Mouse (Mus musculus) CH12.LX (cell line): ENCODE results near the gene Pttg1ip. TPM values are rescaled to one million over a fixed set of nuclear protein-coding genes. Genes with fewer than 3 reads are reported as not detected.

Experiments used
- DNase-seq: peaks from one replicate; pipeline ENCODE4 v3.0.0-alpha.2; 2013; ENCODE audit errors: extremely low read depth
- H3K27ac ChIP-seq: 2 replicates; pipeline ENCODE4 v1.5.1; 2012; ENCODE audit warnings: low read depth, mild to moderate bottlenecking, control low read depth, moderate library complexity; ENCODE audit not compliant: insufficient read depth
- H3K27me3 ChIP-seq: replicated peaks from 2 replicates; pipeline ENCODE3; 2012; ENCODE audit warnings: inconsistent platforms
- H3K36me3 ChIP-seq, 2 experiments: replicated peaks in 1 of 2; 2 replicates each; pipeline versions ENCODE3 to v1.6.1; 2012; ENCODE audit warnings: inconsistent platforms in 1 of 2, low read length in 1 of 2, mild to moderate bottlenecking in 1 of 2, mixed read lengths in 1 of 2, moderate library complexity in 1 of 2; ENCODE audit not compliant: control insufficient read depth in 1 of 2, insufficient read depth in 1 of 2
- H3K4me1 ChIP-seq, 2 experiments: 2 replicates each; pipeline ENCODE4 v1.6.1; 2012; ENCODE audit warnings: inconsistent platforms in 1 of 2, moderate library complexity in 1 of 2; ENCODE audit not compliant: insufficient read depth in 2 of 2, control insufficient read depth in 1 of 2
- H3K4me2 ChIP-seq: 2 replicates; pipeline ENCODE4 v1.6.1; 2012; ENCODE audit warnings: low read depth, mild to moderate bottlenecking, control low read depth; ENCODE audit not compliant: poor library complexity, insufficient read depth, severe bottlenecking
- H3K4me3 ChIP-seq, 3 experiments: fragments of 150-350 bp in 1 of 3; sonication (generic) in 1 of 3; replicated peaks in 1 of 3; 2 replicates each; pipeline versions ENCODE3 to v1.5.1; 2011 to 2012; ENCODE audit warnings: low read depth in 2 of 3, low read length in 2 of 3, mild to moderate bottlenecking in 2 of 3, moderate library complexity in 2 of 3, control low read depth in 1 of 3, improper control_type of control experiment in 1 of 3, inconsistent platforms in 1 of 3, mixed read lengths in 1 of 3; ENCODE audit not compliant: poor library complexity in 1 of 3
- H3K79me2 ChIP-seq: replicated peaks from 2 replicates; pipeline ENCODE4 v1.6.1; 2012; ENCODE audit warnings: mild to moderate bottlenecking, moderate library complexity; ENCODE audit not compliant: control insufficient read depth, poor library complexity, insufficient read depth, severe bottlenecking; ENCODE audit errors: extremely low read depth
- H3K9ac ChIP-seq: 2 replicates; pipeline ENCODE4 v1.6.1; 2012; ENCODE audit warnings: low read depth, mild to moderate bottlenecking, control low read depth, moderate library complexity; ENCODE audit not compliant: insufficient read depth
- H3K9me3 ChIP-seq: replicated peaks from 2 replicates; pipeline ENCODE3; 2012; ENCODE audit warnings: low read length, inconsistent platforms, mixed read lengths
- BHLHE40 ChIP-seq: IDR thresholded peaks from 2 replicates; pipeline ENCODE4 v1.6.1; 2011; ENCODE audit warnings: mild to moderate bottlenecking, low read depth, low read length, improper control_type of control experiment
- CHD1 ChIP-seq: IDR thresholded peaks from 2 replicates; pipeline ENCODE4 v1.6.1; 2012; ENCODE audit warnings: low read depth, low read length, improper control_type of control experiment, inconsistent platforms
- CTCF ChIP-seq, 2 experiments: IDR thresholded peaks in 1 of 2; conservative IDR thresholded peaks in 1 of 2; 2 replicates each; pipeline ENCODE4 v1.5.1; 2011 to 2012; ENCODE audit warnings: low read depth in 2 of 2, low read length in 2 of 2, improper control_type of control experiment in 1 of 2, inconsistent platforms in 1 of 2, mild to moderate bottlenecking in 1 of 2, moderate library complexity in 1 of 2
- E2F4 ChIP-seq: IDR thresholded peaks from 2 replicates; pipeline ENCODE4 v1.6.1; 2011; ENCODE audit warnings: low read depth, low read length, improper control_type of control experiment; ENCODE audit not compliant: insufficient replicate concordance
- ELF1 ChIP-seq: IDR thresholded peaks from 2 replicates; pipeline ENCODE4 v1.6.1; 2014; ENCODE audit warnings: low read depth, mild to moderate bottlenecking, inconsistent platforms, low read length, improper control_type of control experiment
- EP300 ChIP-seq: IDR thresholded peaks from 2 replicates; pipeline ENCODE4 v1.6.1; 2011; ENCODE audit warnings: low read length, improper control_type of control experiment
- GABPA ChIP-seq: IDR thresholded peaks from 2 replicates; pipeline ENCODE4 v1.6.1; 2012; ENCODE audit warnings: low read depth, low read length, improper control_type of control experiment, inconsistent platforms; ENCODE audit not compliant: insufficient replicate concordance
- IRF4 ChIP-seq: IDR thresholded peaks from 2 replicates; pipeline ENCODE4 v1.6.1; 2014; ENCODE audit warnings: low read depth, mild to moderate bottlenecking, inconsistent platforms, low read length, improper control_type of control experiment
- JUND ChIP-seq: conservative IDR thresholded peaks from 2 replicates; pipeline ENCODE4 v1.6.1; 2011; ENCODE audit warnings: low read depth, low read length, improper control_type of control experiment
- MYC ChIP-seq: IDR thresholded peaks from 2 replicates; pipeline ENCODE4 v1.6.1; 2011; ENCODE audit warnings: low read depth, mild to moderate bottlenecking, improper control_type of control experiment, low read length
- RCOR1 ChIP-seq: conservative IDR thresholded peaks from 2 replicates; pipeline ENCODE4 v1.6.1; 2012; ENCODE audit warnings: low read depth, mild to moderate bottlenecking, inconsistent platforms, low read length, improper control_type of control experiment
- TBP ChIP-seq: conservative IDR thresholded peaks from 2 replicates; pipeline ENCODE4 v1.6.1; 2011; ENCODE audit warnings: low read depth, low read length, improper control_type of control experiment
- TCF12 ChIP-seq: IDR thresholded peaks from 2 replicates; pipeline ENCODE4 v1.6.1; 2014; ENCODE audit warnings: low read depth, mild to moderate bottlenecking, inconsistent platforms, low read length, improper control_type of control experiment
- UBTF ChIP-seq: IDR thresholded peaks from 2 replicates; pipeline ENCODE4 v1.6.1; 2012; ENCODE audit warnings: low read depth, mild to moderate bottlenecking, inconsistent platforms, low read length, improper control_type of control experiment, moderate library complexity
- USF1 ChIP-seq: IDR thresholded peaks from 2 replicates; pipeline ENCODE4 v1.6.1; 2014; ENCODE audit warnings: low read depth, mild to moderate bottlenecking, inconsistent platforms, low read length, improper control_type of control experiment
- ZC3H11A ChIP-seq: IDR thresholded peaks from 2 replicates; pipeline ENCODE4 v1.6.1; 2012; ENCODE audit warnings: low read depth, mild to moderate bottlenecking, inconsistent platforms, low read length, improper control_type of control experiment
- ZKSCAN1 ChIP-seq: IDR thresholded peaks from 2 replicates; pipeline ENCODE4 v1.6.1; 2012; ENCODE audit warnings: low read depth, inconsistent platforms, low read length, improper control_type of control experiment, borderline replicate concordance
- ZMIZ1 ChIP-seq: IDR thresholded peaks from 2 replicates; pipeline ENCODE4 v1.6.1; 2012; ENCODE audit warnings: low read depth, mild to moderate bottlenecking, inconsistent platforms, low read length, improper control_type of control experiment
- ZNF384 ChIP-seq: IDR thresholded peaks from 2 replicates; pipeline ENCODE4 v1.6.1; 2012; ENCODE audit warnings: low read depth, low read length, improper control_type of control experiment, inconsistent platforms
- dilution Hi-C: fragments of 300-500 bp; cut with MboI; formaldehyde crosslinking; loops from 2 replicates; pipeline ENCODE4 v1.14.3; 2020; ENCODE audit warnings: low sequenced_read_pairs; ENCODE audit not compliant: extremely low pct_unique_long_range_greater_than_20kb, extremely low pct_ligation_motif_present
- in situ Hi-C: fragments of 300-500 bp; cut with MboI; formaldehyde crosslinking; loops from 3 replicates; pipeline ENCODE4 v1.14.3; 2019; ENCODE audit warnings: low sequenced_read_pairs, low pct_ligation_motif_present, low pct_unique_long_range_greater_than_20kb, mixed read lengths
- polyA plus RNA-seq: library from polyadenylated mRNA; unstranded; fragments of >175 nt; gene quantifications from 2 replicates; pipeline ENCODE4 v1.2.1, GENCODE M21; 2012; ENCODE audit warnings: low read depth; ENCODE audit not compliant: insufficient read length
- total RNA-seq, 2 experiments: library from RNA; depleted of rRNA; stranded (reverse); fragments of 300-350 nt in 1 of 2; fragments of >200 nt in 1 of 2; gene quantifications; 2 replicates each; pipeline ENCODE4 v1.2.3; 2012 to 2014

The Pttg1ip gene
- total and polyA plus RNA-seq, 3 experiments = 18.9 to 25.3 (median 20.7) TPM

DNA sequence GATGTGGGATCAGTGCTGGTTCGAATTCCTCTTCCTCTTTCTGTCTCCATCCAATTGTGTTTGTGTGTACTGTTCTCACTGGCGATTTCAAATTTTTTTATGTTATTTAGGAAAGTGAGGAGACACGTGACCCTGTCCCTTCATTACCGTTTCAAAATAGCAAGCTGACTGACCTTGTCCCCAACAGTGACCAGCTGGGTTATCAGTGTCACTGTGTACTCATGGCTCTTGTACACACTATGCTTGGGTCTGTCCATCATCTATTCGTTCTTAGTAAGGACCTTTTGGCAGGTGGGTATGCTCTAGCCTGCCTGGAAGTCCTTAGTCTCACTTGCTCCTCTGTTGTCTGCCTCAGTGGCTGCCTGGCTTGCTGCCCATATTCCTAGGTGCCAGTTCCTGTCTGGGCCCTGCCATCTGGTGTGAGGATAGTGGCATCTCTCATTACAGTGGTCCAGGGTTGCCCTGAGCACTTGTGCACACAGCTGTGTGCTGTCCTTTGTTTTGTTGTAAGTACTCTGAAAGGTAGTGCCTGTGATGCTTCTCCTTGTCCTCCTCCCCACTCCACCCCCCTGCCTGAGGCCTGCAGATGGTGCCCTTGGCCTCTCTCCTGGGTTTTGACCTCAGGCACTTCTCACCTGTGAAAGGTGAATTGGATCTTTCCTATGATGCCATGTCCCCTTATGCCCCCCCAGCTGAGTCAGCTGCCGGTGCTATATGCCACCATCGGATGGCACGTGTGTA is 28.9 kb downstream of the Pttg1ip start:
- Histone ChIP-seq H3K4me2 (no peak overlapping the region), H3K27ac (no peak overlapping the region), H3K36me3 (peaks cover 31 to 72% of the 10 kb centered on the region in 2 experiments), H3K4me3 (no peak overlapping the region), H3K9me3 (no peaks in the 10 kb centered on the region), H3K9ac (no peak overlapping the region), H3K4me1 (peaks cover 5 to 14% of the 10 kb centered on the region in 2 experiments), H3K27me3 (no peaks in the 10 kb centered on the region), H3K79me2 (peaks cover 13% of the 10 kb centered on the region)
- TF ChIP-seq UBTF (no peak), RCOR1 (no peak), CTCF (conservative IDR thresholded peaks at IDR 0.05 in 1 of 2, IDR thresholded peaks at IDR 0.05 in 1 of 2; ENCODE audit: low read depth in 2 of 2, low read length in 2 of 2) (no peak), ZC3H11A (no peak), IRF4 (no peak)
- in situ Hi-C loops (no loop called here), dilution Hi-C loops (no loop called here)
- no peak for DNase-seq

GRCm38 (mm10) chr10:77613409-77613808 is 31.9 kb downstream of the Pttg1ip start:
- no peaks in the 10 kb centered on the region for H3K27me3 ChIP-seq
- no peak for DNase-seq
- H3K36me3 ChIP-seq = peaks cover 49 to 88% of the 10 kb centered on the region in 2 experiments
- in situ Hi-C loops = no loop called here
- dilution Hi-C loops = no loop called here
- H3K9ac ChIP-seq = no peak overlapping the region
- H3K4me3 ChIP-seq = no peak overlapping the region
- no peaks in the 10 kb centered on the region for H3K9me3 ChIP-seq
- TF ChIP-seq E2F4 (no peak), TCF12 (no peak), IRF4 (no peak), CHD1 (no peak), RCOR1 (no peak), CTCF (conservative IDR thresholded peaks at IDR 0.05 in 1 of 2, IDR thresholded peaks at IDR 0.05 in 1 of 2; ENCODE audit: low read depth in 2 of 2, low read length in 2 of 2) (no peak), EP300 (no peak), USF1 (no peak), JUND (no peak), ZMIZ1 (no peak), BHLHE40 (no peak), UBTF (no peak), ELF1 (no peak), ZC3H11A (no peak), TBP (no peak), MYC (no peak), GABPA (no peak), ZKSCAN1 (no peak), ZNF384 (no peak)
- H3K79me2 ChIP-seq = no peaks in the 10 kb centered on the region
- H3K4me1 ChIP-seq = no peaks in the 10 kb centered on the region
- H3K4me2 ChIP-seq = no peak overlapping the region
- H3K27ac ChIP-seq = no peak overlapping the region
